Mouse (Mus musculus) spleen, postnatal 4 days (tissue): ENCODE measurements around the gene Ppp1r11.
"Not testable (repeated sequence)": the region's sequence is repeated elsewhere in the genome, so short reads cannot be mapped to it uniquely, and the experiment has no call there.

Source experiments
- DNase-seq, 2 experiments: peaks; one replicate each; pipeline ENCODE4 v3.0.0; 2022; ENCODE audit warnings: low spot score in 2 of 2

Gene Ppp1r11

DNA sequence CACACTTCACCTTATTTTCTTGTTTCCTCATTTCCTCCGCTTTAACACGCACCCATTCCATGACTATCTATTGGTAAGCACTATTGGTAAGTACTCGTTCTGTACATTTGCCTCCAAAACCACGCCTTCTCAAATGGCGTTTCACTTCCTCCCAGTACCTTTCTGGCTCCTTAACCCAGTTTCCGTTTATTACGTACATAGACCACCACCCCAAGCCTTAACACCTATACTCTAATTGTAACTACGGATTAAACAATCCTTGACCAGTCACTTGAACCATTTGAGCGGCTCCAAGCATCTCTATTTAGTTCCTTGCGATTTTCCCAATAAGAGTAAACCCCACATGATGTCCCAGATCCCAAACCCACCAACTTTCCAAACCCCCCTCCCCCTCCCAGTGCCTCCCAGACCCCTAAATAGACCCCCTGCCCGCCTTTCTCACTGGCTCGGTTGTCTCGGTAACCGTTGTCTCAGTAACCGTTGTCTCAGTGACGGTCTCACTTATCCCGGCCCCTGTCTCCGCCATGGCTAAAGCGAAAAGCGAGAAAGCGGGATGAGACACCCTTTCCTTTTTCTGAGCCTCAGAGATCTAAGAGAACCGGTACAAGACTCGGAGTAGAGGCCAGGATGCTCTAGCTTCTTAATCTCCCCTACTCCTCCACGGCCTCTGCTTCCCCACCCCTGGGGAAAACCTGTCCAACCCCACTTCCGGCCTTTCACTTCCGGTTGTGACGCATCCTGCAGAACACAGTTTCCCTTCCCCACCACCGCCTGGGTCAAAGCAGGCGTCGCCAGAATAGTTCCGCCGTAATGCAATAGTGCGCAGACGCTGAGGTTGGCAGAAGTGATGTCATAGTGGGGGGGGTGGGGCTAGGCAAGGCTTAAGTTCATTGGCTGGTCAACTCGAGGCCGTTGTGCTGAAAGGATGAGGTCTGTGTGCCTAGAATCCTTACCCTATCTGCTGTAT, at the start of gene Ppp1r11:
Ppp1r11 (minus strand) TSS at position 761 of the 967 bp plus-strand sequence.
- DNase-seq: peak; percentile 90 to 93

GRCm38 (mm10) chr17:37000863-37001262, 49.3 kb upstream of the Ppp1r11 start, which contains the start of gene Zfp57:
Gene Zfp57, plus strand, starts transcription at chr17:37001163.
- DNase-seq: no peak

- no peak for DNase-seq
Observed at GRCm38 (mm10) chr17:36998477-36998876, 46.9 kb upstream of the Ppp1r11 start.

GRCm38 (mm10) chr17:36997033-36997735, 45.6 kb upstream of the Ppp1r11 start:
- peak; percentile 36 to 74 for DNase-seq

DNA sequence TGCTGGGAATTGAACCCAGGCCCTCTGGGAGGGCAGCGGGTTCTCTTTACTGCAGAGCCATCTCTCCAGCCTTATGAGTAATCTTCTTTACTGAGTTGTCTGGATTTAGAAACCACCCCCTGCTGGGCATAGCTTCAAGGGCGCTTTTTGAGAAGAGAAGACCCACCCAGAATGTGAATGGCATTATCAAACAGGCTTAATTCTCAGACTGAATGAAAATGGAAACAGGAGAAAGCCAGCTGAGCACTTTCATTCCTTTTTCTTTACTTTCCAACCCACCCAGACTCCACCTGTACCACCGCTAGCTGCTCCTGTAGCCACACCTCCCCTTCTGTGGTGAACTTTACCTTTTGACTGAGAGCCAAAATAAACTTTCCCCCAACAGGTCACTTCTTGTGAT, 43.9 kb upstream of the Ppp1r11 start:
- DNase-seq: no peak

DNA sequence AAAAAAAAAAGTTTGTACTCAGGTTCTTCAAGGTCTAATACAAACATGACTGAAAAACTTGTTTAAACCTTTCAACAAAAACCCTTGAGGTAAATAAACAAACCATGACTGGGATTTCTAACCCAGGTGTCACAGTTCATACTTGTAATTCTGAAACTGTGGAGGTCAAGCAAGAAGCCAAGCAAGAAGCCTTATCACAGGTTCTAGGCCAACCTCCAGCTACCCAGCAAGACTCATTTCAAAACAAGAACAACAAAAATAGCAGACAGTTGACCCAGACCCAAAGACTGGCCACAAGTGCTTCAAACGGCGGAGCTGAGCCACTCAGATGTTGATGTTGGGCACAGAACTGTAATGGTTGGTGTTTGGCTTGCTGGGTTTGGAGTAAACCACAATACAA, 43.0 kb upstream of the Ppp1r11 start:
- no peak for DNase-seq

GRCm38 (mm10) chr17:36993770-36994325, 42.3 kb upstream of the Ppp1r11 start:
- DNase-seq: no peak

DNA sequence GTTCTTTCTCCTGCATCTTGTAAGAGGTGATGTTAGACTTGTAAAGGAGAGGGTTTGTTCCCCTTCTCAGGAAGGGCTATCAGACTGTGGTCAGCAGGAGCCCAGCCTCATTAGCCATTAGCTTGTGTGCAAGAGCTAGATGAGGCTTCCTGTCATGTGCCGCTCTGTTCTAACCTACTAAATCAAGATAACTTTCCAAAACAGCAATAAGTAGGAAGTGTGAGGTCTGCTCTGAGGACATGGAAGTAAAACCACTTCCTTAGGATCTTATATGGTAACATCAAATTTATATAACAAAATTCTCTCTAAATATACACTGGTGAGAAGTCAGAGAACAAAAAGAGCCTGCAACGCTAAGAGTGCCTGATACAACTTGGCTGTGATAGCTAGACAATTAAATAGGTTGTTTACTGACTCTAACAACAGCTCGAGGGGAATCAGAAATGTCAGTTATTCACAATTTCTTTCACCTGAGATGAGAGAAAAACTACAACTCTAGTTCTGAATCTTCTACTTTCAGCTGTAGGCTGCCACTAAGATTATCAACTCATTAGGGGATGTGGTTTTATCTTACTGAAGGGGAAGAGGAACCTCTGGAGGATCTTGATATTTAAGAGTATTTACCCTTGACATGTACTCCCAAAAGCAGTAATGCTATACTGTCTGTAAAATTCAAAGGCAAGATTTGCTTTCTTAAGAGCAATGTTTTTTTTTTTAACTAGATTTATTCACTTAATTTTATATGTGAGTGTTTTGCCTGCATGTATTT, 41.0 kb upstream of the Ppp1r11 start:
- DNase-seq: no peak

- DNase-seq: not testable (repeated sequence)
Observed at GRCm38 (mm10) chr17:36990630-36991029, 39.1 kb upstream of the Ppp1r11 start.

- no peak for DNase-seq
Observed at GRCm38 (mm10) chr17:36989437-36989836, 37.9 kb upstream of the Ppp1r11 start, which contains the start of gene H2-M5. Gene H2-M5, minus strand, starts transcription at chr17:36989537.

DNA sequence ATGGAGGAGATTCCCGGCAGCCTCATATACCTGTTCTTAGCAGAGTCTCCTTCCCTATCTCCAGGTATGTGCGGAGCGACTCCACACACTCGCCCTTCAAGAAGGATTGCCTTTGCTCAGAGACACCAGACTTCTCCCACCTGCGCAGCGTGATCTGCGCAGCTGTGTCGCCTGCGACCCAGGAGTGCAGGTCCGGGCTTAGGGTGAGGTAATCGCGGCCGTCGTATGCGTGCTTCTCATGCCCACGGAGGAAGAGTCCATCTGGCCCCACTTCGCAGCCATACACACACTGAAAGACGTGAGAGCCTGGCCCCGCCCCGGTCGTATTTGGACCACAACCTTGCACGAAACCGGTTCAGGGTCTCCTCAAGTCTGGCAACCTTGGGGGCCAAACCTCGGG, 36.9 kb upstream of the Ppp1r11 start:
- no peak for DNase-seq

GRCm38 (mm10) chr17:36982253-36983155, 31.0 kb upstream of the Ppp1r11 start:
- no peak for DNase-seq

DNA sequence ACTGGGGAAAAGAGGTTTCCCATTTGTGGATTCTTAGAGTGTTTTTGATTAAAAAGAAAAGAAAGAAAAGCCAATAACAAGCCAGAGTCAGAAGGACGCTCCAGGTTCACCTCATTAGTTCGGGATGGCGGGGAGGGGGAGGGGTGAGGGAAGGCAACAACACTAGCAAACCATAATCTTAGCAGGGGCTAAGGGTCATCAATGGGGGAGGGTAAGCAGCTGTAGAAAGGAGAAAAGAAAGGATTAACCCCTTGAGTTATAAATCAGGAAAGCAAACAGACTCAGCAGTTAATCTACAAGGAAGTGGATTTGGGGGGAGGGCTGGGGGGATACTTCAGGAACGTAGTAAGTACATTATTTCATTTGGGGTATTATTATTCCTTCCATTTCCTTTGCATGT, 30.3 kb upstream of the Ppp1r11 start:
- DNase-seq: no peak

- DNase-seq: no peak
Observed at GRCm38 (mm10) chr17:36981221-36981813, 29.8 kb upstream of the Ppp1r11 start, which contains the start of gene 2410137M14Rik. Gene 2410137M14Rik, minus strand, starts transcription at chr17:36981237.

- DNase-seq: no peak
Observed at GRCm38 (mm10) chr17:36973271-36973787, 21.8 kb upstream of the Ppp1r11 start.

DNA sequence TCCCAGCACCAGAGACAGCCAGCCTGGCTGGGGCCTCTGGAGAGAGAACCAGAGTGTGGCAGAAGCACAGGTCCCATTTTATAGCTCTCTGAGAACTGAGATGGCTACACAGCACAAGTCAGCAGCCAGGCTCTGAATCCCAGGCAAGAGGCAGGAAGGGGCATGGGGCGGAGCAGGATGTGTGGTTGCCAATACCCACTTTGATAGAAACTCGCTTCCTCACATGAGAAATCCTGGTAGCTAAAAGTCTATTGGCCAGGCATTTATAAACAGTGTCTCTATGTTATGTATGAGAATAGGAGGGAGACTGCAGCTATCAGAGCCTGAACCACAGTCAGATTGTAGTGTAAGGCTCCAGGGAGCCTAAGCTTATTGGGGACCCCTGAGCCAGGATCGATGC, 21.2 kb upstream of the Ppp1r11 start:
- no peak for DNase-seq

DNA sequence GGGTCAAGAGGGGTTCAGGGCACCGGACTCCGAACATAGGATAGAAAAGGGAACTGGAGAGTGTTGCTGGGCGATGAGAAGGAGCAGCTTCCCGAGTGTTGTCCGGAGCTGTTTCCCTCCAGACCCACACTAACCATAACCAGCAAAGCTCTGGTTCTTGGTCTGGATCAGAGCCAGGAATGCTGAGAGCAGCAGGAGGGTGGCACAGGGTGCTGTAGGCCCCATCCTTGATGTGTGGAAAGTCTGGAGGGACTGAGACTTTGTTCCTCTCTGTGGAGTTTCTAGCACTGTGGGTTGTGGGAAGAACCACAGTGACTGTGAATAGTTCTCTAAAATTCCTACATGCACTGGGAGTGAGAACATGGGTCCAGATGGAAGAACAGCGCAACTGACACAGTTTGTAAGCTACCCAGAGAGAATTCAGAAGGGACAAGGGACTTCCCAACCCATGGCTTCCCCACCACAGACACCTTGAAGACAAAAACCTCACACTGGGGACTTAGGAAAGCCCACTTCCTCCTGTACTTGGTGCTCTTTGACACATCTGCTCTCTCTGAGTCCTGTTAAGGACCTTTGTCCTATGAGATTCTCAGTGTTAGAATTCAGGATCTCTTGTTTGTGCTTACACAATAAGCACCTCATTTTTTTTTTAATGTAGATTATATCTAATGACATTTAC, 19.8 kb upstream of the Ppp1r11 start:
- DNase-seq: no peak

GRCm38 (mm10) chr17:36970316-36970890, 18.9 kb upstream of the Ppp1r11 start:
- no peak for DNase-seq

- no peak for DNase-seq
Observed at GRCm38 (mm10) chr17:36966875-36967274, 15.3 kb upstream of the Ppp1r11 start.
